In the genomic region with DNA sequence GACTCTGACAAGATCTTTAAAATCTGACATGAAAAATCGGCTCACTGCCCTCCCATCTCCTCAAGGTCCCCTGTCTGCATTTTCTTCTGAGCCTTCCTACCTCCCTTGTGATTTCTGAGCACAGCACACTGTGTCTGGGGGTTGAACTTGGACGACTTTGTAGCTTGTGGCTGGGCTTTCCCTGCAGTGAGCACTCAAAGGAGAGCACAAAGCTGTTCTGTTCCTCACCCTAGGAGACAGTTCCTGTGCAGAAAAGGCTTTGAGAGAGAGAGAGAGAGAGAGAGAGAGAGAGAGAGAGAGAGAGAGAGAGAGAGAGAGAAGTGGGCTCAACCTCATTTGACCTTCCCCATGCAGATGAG, we compare ENCODE assay signal across 16 mouse cellular contexts.
DNase-seq lines count a peak whose midpoint lies in the region; ATAC-seq and TF ChIP-seq lines count a peak whose summit lies in the region.
"Had no signal": no experiment of that assay in that cellular context is flagged by ENCODE, and none has a peak within 500 bp of the region (broad histone marks: within the 10 kb centered on the region; RNA-seq: fewer than 3 reads in every experiment).

No protein-coding gene starts in this region.

- no peak overlapping the region for H3K4me3 ChIP-seq in midbrain, embryonic 14.5 days (replicated peaks; ENCODE audit: low read depth, low read length)
- H3K4me3 ChIP-seq in midbrain, embryonic 11.5 days (ENCODE audit: low read depth, low read length): no peak overlapping the region
- no peak overlapping the region for H3K4me3 ChIP-seq in cortical plate, adult 2 months (ENCODE audit: insufficient read depth, low read length)
- no peak overlapping the region for H3K4me3 ChIP-seq in forebrain, embryonic 15.5 days
- no peak overlapping the region for H3K4me3 ChIP-seq in midbrain, postnatal 0 days (ENCODE audit: low read depth, low read length)
- H3K4me3 ChIP-seq: liver, embryonic 13.5 days; stomach, embryonic 15.5 days had no signal

- no peak overlapping the region for H3K4me2 ChIP-seq in midbrain, embryonic 14.5 days (ENCODE audit: low read length)
- no peak overlapping the region for H3K4me2 ChIP-seq in midbrain, embryonic 11.5 days
- no peak overlapping the region for H3K4me2 ChIP-seq in forebrain, embryonic 15.5 days (replicated peaks)
- H3K4me2 ChIP-seq in midbrain, postnatal 0 days (ENCODE audit: low read depth, low read length, poor library complexity, severe bottlenecking): no peak overlapping the region
- H3K4me2 ChIP-seq: liver, embryonic 13.5 days had no signal

- TF ChIP-seq POLR2A in cortical plate, adult 2 months (IDR thresholded peaks at IDR 0.05; ENCODE audit: extremely low read depth, insufficient read depth, low read length): no peak

- no peaks in the 10 kb centered on the region for H3K27me3 ChIP-seq in midbrain, embryonic 14.5 days (ENCODE audit: control insufficient read depth, insufficient read depth, low read length)
- H3K27me3 ChIP-seq in midbrain, embryonic 11.5 days (ENCODE audit: control insufficient read depth, insufficient read depth, low read length): no peaks in the 10 kb centered on the region
- H3K27me3 ChIP-seq in forebrain, embryonic 15.5 days: no peaks in the 10 kb centered on the region
- no peaks in the 10 kb centered on the region for H3K27me3 ChIP-seq in midbrain, postnatal 0 days (ENCODE audit: insufficient read depth, low read length)
- H3K27me3 ChIP-seq: liver, embryonic 13.5 days; stomach, embryonic 15.5 days had no signal

- H3K4me1 ChIP-seq in midbrain, embryonic 14.5 days (ENCODE audit: control insufficient read depth, insufficient read depth, low read length): peaks cover 10% of the 10 kb centered on the region; the same call in 1 of the 2 replicates
- peaks cover 8% of the 10 kb centered on the region for H3K4me1 ChIP-seq in midbrain, embryonic 11.5 days (ENCODE audit: control insufficient read depth, insufficient read depth, low read length)
- H3K4me1 ChIP-seq in cortical plate, adult 2 months (ENCODE audit: control insufficient read depth, insufficient read depth, low read length): no peaks in the 10 kb centered on the region; the same call in 1 of the 2 replicates
- H3K4me1 ChIP-seq in forebrain, embryonic 15.5 days: peaks cover 21% of the 10 kb centered on the region
- no peaks in the 10 kb centered on the region for H3K4me1 ChIP-seq in midbrain, postnatal 0 days (ENCODE audit: insufficient read depth, low read length)
- H3K4me1 ChIP-seq: liver, embryonic 13.5 days; stomach, embryonic 15.5 days had no signal

- peak; percentile 18 for DNase-seq in midbrain, embryonic 14.5 days
- no peak for DNase-seq in midbrain, embryonic 11.5 days (ENCODE audit: low spot score, missing footprints)
- peak; percentile 51 for DNase-seq in midbrain, postnatal 0 days (ENCODE audit: low spot score)
- no peak for DNase-seq in adrenal gland, adult 18-20 months (ENCODE audit: low spot score in 2 of 2)
- no peak for DNase-seq in kidney, postnatal 4 days
- DNase-seq: heart, postnatal 10 days; layer of hippocampus, postnatal 36 days; left cerebral cortex, postnatal 4 days; liver, embryonic 13.5 days; thymus, postnatal 25 days had no signal

- no peak for ATAC-seq in midbrain, embryonic 14.5 days (ENCODE audit: low FRiP score, low TSS enrichment)
- no peak for ATAC-seq in midbrain, embryonic 11.5 days (ENCODE audit: low FRiP score)
- ATAC-seq in forebrain, embryonic 15.5 days (replicated peaks): peak; percentile 52
- peak; percentile 42; the same call in 1 of the 2 replicates for ATAC-seq in midbrain, postnatal 0 days (ENCODE audit: low FRiP score)
- ATAC-seq: activated CD4-positive, CD25-positive, alpha-beta regulatory T cell, adult 4 months; CD4-positive, CD25-positive, alpha-beta regulatory T cell, adult 4 months had no signal

- no peaks in the 10 kb centered on the region for H3K36me3 ChIP-seq in midbrain, embryonic 14.5 days (ENCODE audit: control insufficient read depth, insufficient read depth, low read length)
- no peaks in the 10 kb centered on the region for H3K36me3 ChIP-seq in midbrain, embryonic 11.5 days (ENCODE audit: control insufficient read depth, insufficient read depth, low read length)
- H3K36me3 ChIP-seq in forebrain, embryonic 15.5 days: no peaks in the 10 kb centered on the region
- no peaks in the 10 kb centered on the region for H3K36me3 ChIP-seq in midbrain, postnatal 0 days (ENCODE audit: insufficient read depth, low read length)
- H3K36me3 ChIP-seq: liver, embryonic 13.5 days; stomach, embryonic 15.5 days had no signal

- WGBS in midbrain, embryonic 14.5 days: 22% methylated on average over 2 of the region's 2 CpGs
- WGBS in midbrain, embryonic 11.5 days: 35% methylated on average over 2 of the region's 2 CpGs
- 14% methylated on average over 2 of the region's 2 CpGs for WGBS in forebrain, embryonic 15.5 days
- WGBS in midbrain, postnatal 0 days: 7% methylated on average over 2 of the region's 2 CpGs

- TF ChIP-seq CTCF in cortical plate, adult 2 months (IDR thresholded peaks at IDR 0.05; ENCODE audit: extremely low read depth, insufficient read depth, low read length): no peak
- no peak for TF ChIP-seq CTCF in midbrain, postnatal 0 days (IDR thresholded peaks at IDR 0.05)

- no peaks in the 10 kb centered on the region for H3K9me3 ChIP-seq in midbrain, embryonic 14.5 days (ENCODE audit: control insufficient read depth, low read length)
- H3K9me3 ChIP-seq in midbrain, embryonic 11.5 days (ENCODE audit: control insufficient read depth, low read length): no peaks in the 10 kb centered on the region
- H3K9me3 ChIP-seq in forebrain, embryonic 15.5 days: no peaks in the 10 kb centered on the region
- H3K9me3 ChIP-seq in midbrain, postnatal 0 days (ENCODE audit: low read length): no peaks in the 10 kb centered on the region
- H3K9me3 ChIP-seq: liver, embryonic 13.5 days; stomach, embryonic 15.5 days had no signal

- H3K9ac ChIP-seq in midbrain, embryonic 14.5 days (replicated peaks; ENCODE audit: low read length): no peak overlapping the region
- H3K9ac ChIP-seq in midbrain, embryonic 11.5 days (ENCODE audit: low read length): no peak overlapping the region
- no peak overlapping the region for H3K9ac ChIP-seq in forebrain, embryonic 15.5 days (replicated peaks)
- no peak overlapping the region for H3K9ac ChIP-seq in midbrain, postnatal 0 days (replicated peaks; ENCODE audit: low read length, poor library complexity, severe bottlenecking)
- H3K9ac ChIP-seq: liver, embryonic 13.5 days; stomach, embryonic 15.5 days had no signal

- no peak overlapping the region for H3K27ac ChIP-seq in midbrain, embryonic 14.5 days (replicated peaks; ENCODE audit: low read depth, low read length)
- H3K27ac ChIP-seq in midbrain, embryonic 11.5 days (ENCODE audit: low read depth, low read length): no peak overlapping the region
- H3K27ac ChIP-seq in cortical plate, adult 2 months (ENCODE audit: insufficient read depth, low read length): peak overlapping the region; percentile 21; the same call in 1 of the 2 replicates
- H3K27ac ChIP-seq in forebrain, embryonic 15.5 days (replicated peaks): no peak overlapping the region
- no peak overlapping the region for H3K27ac ChIP-seq in midbrain, postnatal 0 days (ENCODE audit: low read depth, low read length)
- H3K27ac ChIP-seq: kidney, postnatal 0 days; liver, embryonic 13.5 days; stomach, embryonic 15.5 days had no signal

Comparison
In these comparisons a context has a peak if more than half of its experiments do, and no peak if none do; other contexts are left out.
1. ATAC-seq: peak in forebrain, embryonic 15.5 days (single experiment) and midbrain, postnatal 0 days (single experiment); none in midbrain, embryonic 14.5 days (single experiment) and midbrain, embryonic 11.5 days (single experiment).
2. DNase-seq: peak in midbrain, embryonic 14.5 days (single experiment) and midbrain, postnatal 0 days (single experiment); none in midbrain, embryonic 11.5 days (single experiment), adrenal gland, adult 18-20 months (0 of 2) and kidney, postnatal 4 days (0 of 2).